Mouse (Mus musculus) 416B (cell line): ENCODE measurements at regions not wholly inside any gene's neighbourhood (a gene's known extent, or its start where the extent isn't known, plus 50 kb on each side); places are given as distances from the start of the nearest gene placed in this dataset.
"Not testable (repeated sequence)": the region's sequence is repeated elsewhere in the genome, so short reads cannot be mapped to it uniquely, and the experiment has no call there.

ENCODE experiments used
- DNase-seq: peaks from one replicate; pipeline ENCODE4 v3.0.0; 2011; ENCODE audit warnings: low read depth

GRCm38 (mm10) chr2:171588158-171588557 lies 455.1 kb downstream of the Cbln4 start:
- no peak for DNase-seq

- no peak for DNase-seq
These were observed 455.6 kb downstream of the Cbln4 start for GRCm38 (mm10) chr2:171587635-171588034.

GRCm38 (mm10) chr2:171586853-171587220 lies 456.4 kb downstream of the Cbln4 start:
- DNase-seq: no peak

GRCm38 (mm10) chr2:171586217-171586852 lies 456.9 kb downstream of the Cbln4 start:
- no peak for DNase-seq

- no peak for DNase-seq
These were observed 468.9 kb downstream of the Cbln4 start for GRCm38 (mm10) chr2:171574360-171574759.

- DNase-seq: no peak
These were observed 480.6 kb downstream of the Cbln4 start for GRCm38 (mm10) chr2:171562656-171563055.

- DNase-seq: not testable (repeated sequence)
These were observed 500.5 kb downstream of the Cbln4 start for GRCm38 (mm10) chr2:171542768-171543167.

- DNase-seq: no peak
These were observed 528.4 kb downstream of the Cbln4 start for GRCm38 (mm10) chr2:171514876-171515275.

- DNase-seq: no peak
These were observed 546.6 kb downstream of the Cbln4 start for GRCm38 (mm10) chr2:171496620-171497019.

GRCm38 (mm10) chr2:171493741-171494140 lies 549.5 kb downstream of the Cbln4 start:
- DNase-seq: no peak

- no peak for DNase-seq
These were observed 556.0 kb downstream of the Cbln4 start for GRCm38 (mm10) chr2:171487284-171487683.

- DNase-seq: no peak
These were observed 590.0 kb downstream of the Cbln4 start for GRCm38 (mm10) chr2:171453241-171453640.

GRCm38 (mm10) chr2:171406057-171406456 lies 637.2 kb downstream of the Cbln4 start:
- no peak for DNase-seq

GRCm38 (mm10) chr2:171388936-171389335 lies 654.3 kb downstream of the Cbln4 start:
- DNase-seq: no peak

GRCm38 (mm10) chr2:171373457-171373856 lies 641.9 kb downstream of the Dok5 start:
- DNase-seq: no peak

GRCm38 (mm10) chr2:171373016-171373415 lies 641.4 kb downstream of the Dok5 start:
- DNase-seq: no peak

- DNase-seq: no peak
These were observed 640.1 kb downstream of the Dok5 start for GRCm38 (mm10) chr2:171371751-171372150.

GRCm38 (mm10) chr2:171365553-171365952 lies 633.9 kb downstream of the Dok5 start:
- no peak for DNase-seq

- peak; percentile 1 for DNase-seq
These were observed 633.0 kb downstream of the Dok5 start for GRCm38 (mm10) chr2:171364621-171365020.

- no peak for DNase-seq
These were observed 631.8 kb downstream of the Dok5 start for GRCm38 (mm10) chr2:171363381-171363780.

- DNase-seq: no peak
These were observed 626.6 kb downstream of the Dok5 start for GRCm38 (mm10) chr2:171358071-171358760.

GRCm38 (mm10) chr2:171348156-171348555 lies 616.5 kb downstream of the Dok5 start:
- DNase-seq: no peak

GRCm38 (mm10) chr2:171333816-171334757 lies 602.5 kb downstream of the Dok5 start:
- no peak for DNase-seq
